Mouse (Mus musculus): ENCODE measurements around the gene Gsdma. TPM values are rescaled to one million over a fixed set of nuclear protein-coding genes. Genes with fewer than 3 reads are reported as not detected.
A peak's percentile ranks its signal among the peaks of the same experiment; 100 is the strongest.
"Not testable (repeated sequence)": the region's sequence is repeated elsewhere in the genome, so short reads cannot be mapped to it uniquely, and the experiment has no call there.

Gsdma gene
- polyA plus RNA-seq, 1 experiment from 2014 or later: not detected

- Histone ChIP-seq H3K36me3 (peaks cover 37% of the 10 kb centered on the region), H3K9me3 (replicated peaks) (no peaks in the 10 kb centered on the region), H3K4me3 (no peak overlapping the region), H3K27ac (replicated peaks) (no peak overlapping the region), H3K27me3 (ENCODE audit: low read depth, poor library complexity, severe bottlenecking) (peaks cover 20% of the 10 kb centered on the region), H3K4me1 (no peaks in the 10 kb centered on the region)
- DNase-seq (ENCODE audit: low spot score): no peak
- 76% methylated on average over 5 of the region's 5 CpGs for WGBS
Observed at GRCm38 (mm10) chr11:98702323-98702722, 38.2 kb downstream of the Gsdma start.

- peaks cover 20% of the 10 kb centered on the region for H3K27me3 ChIP-seq (ENCODE audit: low read depth, poor library complexity, severe bottlenecking)
- WGBS: 92% methylated on average over 10 of the region's 10 CpGs
- no peaks in the 10 kb centered on the region for H3K9me3 ChIP-seq (replicated peaks)
- H3K36me3 ChIP-seq: peaks cover 63% of the 10 kb centered on the region
- no peak overlapping the region for H3K4me3 ChIP-seq
- H3K4me1 ChIP-seq: no peaks in the 10 kb centered on the region
- no peak for DNase-seq (ENCODE audit: low spot score)
- no peak overlapping the region for H3K27ac ChIP-seq (replicated peaks)
Observed at GRCm38 (mm10) chr11:98705021-98705420, 40.9 kb downstream of the Gsdma start.

GRCm38 (mm10) chr11:98707401-98708281 is 43.5 kb downstream of the Gsdma start:
- no peaks in the 10 kb centered on the region for H3K9me3 ChIP-seq (replicated peaks)
- no peak overlapping the region for H3K27ac ChIP-seq (replicated peaks)
- no peak for DNase-seq (ENCODE audit: low spot score)
- H3K4me1 ChIP-seq: no peaks in the 10 kb centered on the region
- H3K4me3 ChIP-seq: no peak overlapping the region
- no peaks in the 10 kb centered on the region for H3K27me3 ChIP-seq (ENCODE audit: low read depth, poor library complexity, severe bottlenecking)
- 93% methylated on average over 22 of the region's 22 CpGs for WGBS
- peaks cover 84% of the 10 kb centered on the region for H3K36me3 ChIP-seq

GRCm38 (mm10) chr11:98708282-98708956 is 44.3 kb downstream of the Gsdma start:
- 94% methylated on average over 19 of the region's 19 CpGs for WGBS
- DNase-seq (ENCODE audit: low spot score): no peak
- H3K27me3 ChIP-seq (ENCODE audit: low read depth, poor library complexity, severe bottlenecking): no peaks in the 10 kb centered on the region
- no peak overlapping the region for H3K27ac ChIP-seq (replicated peaks)
- no peak overlapping the region for H3K4me3 ChIP-seq
- H3K4me1 ChIP-seq: no peaks in the 10 kb centered on the region
- no peaks in the 10 kb centered on the region for H3K9me3 ChIP-seq (replicated peaks)
- H3K36me3 ChIP-seq: peaks cover 91% of the 10 kb centered on the region

- no peak overlapping the region for H3K27ac ChIP-seq (replicated peaks)
- H3K4me3 ChIP-seq: no peak overlapping the region
- no peaks in the 10 kb centered on the region for H3K27me3 ChIP-seq (ENCODE audit: low read depth, poor library complexity, severe bottlenecking)
- H3K36me3 ChIP-seq: peaks cover 94% of the 10 kb centered on the region
- 90% methylated on average over 26 of the region's 26 CpGs for WGBS
- no peaks in the 10 kb centered on the region for H3K4me1 ChIP-seq
- H3K9me3 ChIP-seq (replicated peaks): no peaks in the 10 kb centered on the region
- no peak for DNase-seq (ENCODE audit: low spot score)
Observed at GRCm38 (mm10) chr11:98709001-98709741, 45.0 kb downstream of the Gsdma start.

GRCm38 (mm10) chr11:98710416-98711045 is 46.4 kb downstream of the Gsdma start:
- Histone ChIP-seq H3K27me3 (ENCODE audit: low read depth, poor library complexity, severe bottlenecking) (no peaks in the 10 kb centered on the region), H3K4me3 (peak overlapping the region; percentile 11; the same call in 1 of the 2 replicates), H3K36me3 (peaks cover 94% of the 10 kb centered on the region), H3K9me3 (replicated peaks) (no peaks in the 10 kb centered on the region), H3K4me1 (no peaks in the 10 kb centered on the region), H3K27ac (replicated peaks) (no peak overlapping the region)
- 58% methylated on average over 12 of the region's 12 CpGs for WGBS
- peak; percentile 82 for DNase-seq (ENCODE audit: low spot score)

- DNase-seq (ENCODE audit: low spot score): no peak
- no peaks in the 10 kb centered on the region for H3K27me3 ChIP-seq (ENCODE audit: low read depth, poor library complexity, severe bottlenecking)
- H3K4me1 ChIP-seq: no peaks in the 10 kb centered on the region
- no peak overlapping the region for H3K4me3 ChIP-seq
- H3K9me3 ChIP-seq (replicated peaks): no peaks in the 10 kb centered on the region
- H3K36me3 ChIP-seq: peaks cover 94% of the 10 kb centered on the region
- no peak overlapping the region for H3K27ac ChIP-seq (replicated peaks)
- WGBS: 87% methylated on average over 4 of the region's 4 CpGs
Observed at GRCm38 (mm10) chr11:98711046-98711434, 46.9 kb downstream of the Gsdma start.

- 81% methylated on average over 6 of the region's 6 CpGs for WGBS
Observed at GRCm38 (mm10) chr11:98712009-98712408, 47.9 kb downstream of the Gsdma start.

GRCm38 (mm10) chr11:98713703-98714102 is 49.6 kb downstream of the Gsdma start:
- Histone ChIP-seq H3K36me3 (peaks cover 94% of the 10 kb centered on the region), H3K27ac (replicated peaks) (no peak overlapping the region), H3K9me3 (replicated peaks) (no peaks in the 10 kb centered on the region), H3K4me1 (peaks cover 13% of the 10 kb centered on the region), H3K4me3 (no peak overlapping the region), H3K27me3 (ENCODE audit: low read depth, poor library complexity, severe bottlenecking) (no peaks in the 10 kb centered on the region)
- 87% methylated on average over 12 of the region's 12 CpGs for WGBS
- DNase-seq (ENCODE audit: low spot score): no peak

More at GRCm38 (mm10) chr11:98712009-98712408, 47.9 kb downstream of the Gsdma start:
- not testable (repeated sequence) for H3K27ac ChIP-seq (replicated peaks); H3K4me3 ChIP-seq; H3K4me1 ChIP-seq; H3K9me3 ChIP-seq (replicated peaks); DNase-seq (ENCODE audit: low spot score); H3K27me3 ChIP-seq (ENCODE audit: low read depth, poor library complexity, severe bottlenecking)
- H3K36me3 ChIP-seq: peaks cover 94% of the 10 kb centered on the region

- H3K36me3 ChIP-seq: peaks cover 79% of the 10 kb centered on the region
- WGBS: 95% methylated on average over 9 of the region's 9 CpGs
- no peaks in the 10 kb centered on the region for H3K9me3 ChIP-seq (replicated peaks)
- H3K27me3 ChIP-seq (ENCODE audit: low read depth, poor library complexity, severe bottlenecking): no peaks in the 10 kb centered on the region
- no peak for DNase-seq (ENCODE audit: low spot score)
- no peak overlapping the region for H3K27ac ChIP-seq (replicated peaks)
- H3K4me1 ChIP-seq: peaks cover 17% of the 10 kb centered on the region
- H3K4me3 ChIP-seq: no peak overlapping the region
Observed at GRCm38 (mm10) chr11:98715946-98716345, 51.8 kb downstream of the Gsdma start.

- no peak overlapping the region for H3K4me3 ChIP-seq
- H3K36me3 ChIP-seq: peaks cover 73% of the 10 kb centered on the region
- no peaks in the 10 kb centered on the region for H3K9me3 ChIP-seq (replicated peaks)
- peaks cover 20% of the 10 kb centered on the region for H3K4me1 ChIP-seq
- H3K27ac ChIP-seq (replicated peaks): no peak overlapping the region
- DNase-seq (ENCODE audit: low spot score): peak; percentile 65
- WGBS: 16% methylated on average over 13 of the region's 13 CpGs
- H3K27me3 ChIP-seq (ENCODE audit: low read depth, poor library complexity, severe bottlenecking): no peaks in the 10 kb centered on the region
Observed at GRCm38 (mm10) chr11:98717904-98718303, 53.8 kb downstream of the Gsdma start.

GRCm38 (mm10) chr11:98720756-98721155 is 56.6 kb downstream of the Gsdma start:
- no peaks in the 10 kb centered on the region for H3K9me3 ChIP-seq (replicated peaks)
- WGBS: 75% methylated on average over 2 of the region's 2 CpGs
- no peaks in the 10 kb centered on the region for H3K27me3 ChIP-seq (ENCODE audit: low read depth, poor library complexity, severe bottlenecking)
- DNase-seq (ENCODE audit: low spot score): no peak
- peaks cover 20% of the 10 kb centered on the region for H3K4me1 ChIP-seq
- H3K4me3 ChIP-seq: no peak overlapping the region
- H3K36me3 ChIP-seq: peaks cover 70% of the 10 kb centered on the region
- no peak overlapping the region for H3K27ac ChIP-seq (replicated peaks)

All from midbrain, embryonic 10.5 days (tissue).